Mouse (Mus musculus) adrenal gland, postnatal 14 days (tissue): ENCODE data around the gene Ptprm. TPM values are rescaled to one million over a fixed set of nuclear protein-coding genes. Genes with fewer than 3 reads are reported as not detected.
A peak's percentile ranks its signal among the peaks of the same experiment; 100 is the strongest.

Experiments
- DNase-seq: peaks from one replicate; pipeline ENCODE4 v3.0.0; 2021; ENCODE audit warnings: mixed read lengths
- total RNA-seq: library from RNA; stranded (reverse); gene quantifications from 2 replicates; pipeline ENCODE4 v1.2.3, GENCODE M21; 2021

The Ptprm gene
- total RNA-seq, 1 experiment from 2014 or later: 43.8 TPM

DNA sequence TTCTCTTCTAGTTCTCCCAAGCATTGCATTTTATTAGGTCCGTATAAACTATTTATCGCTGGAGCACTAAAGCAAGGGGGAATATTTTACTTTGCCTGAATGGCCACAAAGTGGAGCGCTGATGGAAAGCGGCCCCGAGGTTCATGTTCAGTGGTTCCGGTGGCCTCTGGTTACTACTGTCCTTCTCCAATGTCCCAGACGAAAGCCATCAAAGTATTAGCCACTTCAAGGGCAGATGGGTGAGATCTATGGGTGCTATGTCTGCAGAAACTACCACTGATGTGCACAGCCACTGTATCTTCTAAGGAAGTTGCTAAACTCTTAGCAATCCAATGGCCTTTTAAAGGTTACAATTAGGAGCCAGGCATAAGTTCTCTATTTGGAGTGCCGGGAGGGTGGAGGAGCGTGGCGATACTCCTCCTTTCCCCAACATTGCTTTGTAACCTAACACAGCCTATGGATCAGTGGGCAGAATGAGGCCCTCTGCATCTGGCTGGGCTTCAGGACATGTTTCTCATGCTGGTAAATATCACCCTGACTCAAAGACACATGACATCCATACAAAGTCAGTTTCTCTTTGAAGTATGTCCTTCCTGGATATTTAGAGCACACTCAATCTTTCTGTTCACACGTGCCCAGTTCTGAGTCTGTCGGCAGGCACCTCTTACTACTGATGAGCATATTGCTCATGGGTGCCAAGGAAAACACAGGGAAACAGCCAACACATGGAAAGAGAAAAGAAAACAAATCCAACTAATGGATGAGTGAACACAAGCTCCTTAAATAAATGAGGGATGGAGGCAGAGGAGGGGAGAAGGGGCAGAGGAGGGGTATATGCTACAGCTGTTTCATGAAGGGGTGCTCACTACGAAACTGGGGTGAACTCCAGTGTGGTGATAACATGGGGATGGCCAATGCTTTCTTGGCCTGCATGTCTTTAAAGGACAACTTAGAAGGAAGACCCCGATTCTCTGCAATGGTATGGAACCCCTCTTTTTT lies 584.6 kb downstream of the Ptprm start:
- DNase-seq: peak; percentile 31

DNA sequence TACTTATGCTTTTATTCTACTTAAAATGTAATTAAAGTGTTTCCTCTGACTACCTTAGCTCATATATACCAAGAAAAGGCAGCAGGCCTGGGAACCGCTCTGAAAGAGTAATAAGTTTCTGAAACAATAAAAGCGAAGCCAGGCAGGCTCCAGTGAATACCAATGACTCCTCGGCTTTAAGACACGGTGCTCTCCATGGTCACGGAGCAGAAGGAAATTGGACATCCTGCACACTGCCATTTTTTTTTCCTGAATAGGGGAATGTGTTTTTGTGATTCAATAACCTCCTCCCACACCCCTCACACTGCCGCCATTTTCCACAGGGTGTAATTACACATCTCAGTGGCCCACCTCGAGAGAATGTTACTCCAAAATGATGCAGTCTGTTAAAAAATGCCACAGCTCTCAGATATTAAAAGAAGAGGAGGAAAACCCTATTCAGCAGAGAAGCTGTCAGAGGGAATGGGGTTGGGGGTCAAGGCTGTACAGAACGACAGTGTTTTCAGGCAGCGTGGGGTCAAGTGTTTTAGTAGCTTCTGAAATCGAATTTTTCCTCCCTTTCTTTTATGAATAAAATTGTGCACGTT lies 585.5 kb downstream of the Ptprm start:
- no peak for DNase-seq

DNA sequence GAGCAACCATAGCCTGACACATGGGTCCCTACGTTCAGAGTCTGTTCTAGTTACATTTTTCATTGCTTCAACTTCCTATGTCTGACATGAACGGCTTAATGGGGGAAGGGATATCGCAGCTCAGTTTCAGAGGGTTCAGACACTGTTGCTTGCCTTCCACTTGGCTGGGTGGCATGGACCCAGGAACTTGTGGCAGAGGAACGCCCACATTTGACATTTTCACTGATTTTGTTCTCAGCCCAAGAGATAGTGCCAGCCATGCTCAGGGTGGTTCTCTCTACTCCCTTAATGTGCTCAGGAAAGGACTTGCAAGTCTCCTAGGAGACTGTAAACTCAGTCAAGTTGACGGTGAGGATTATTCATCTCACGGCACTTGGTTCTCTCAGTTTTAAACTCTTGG lies 588.1 kb downstream of the Ptprm start:
- no peak for DNase-seq

DNA sequence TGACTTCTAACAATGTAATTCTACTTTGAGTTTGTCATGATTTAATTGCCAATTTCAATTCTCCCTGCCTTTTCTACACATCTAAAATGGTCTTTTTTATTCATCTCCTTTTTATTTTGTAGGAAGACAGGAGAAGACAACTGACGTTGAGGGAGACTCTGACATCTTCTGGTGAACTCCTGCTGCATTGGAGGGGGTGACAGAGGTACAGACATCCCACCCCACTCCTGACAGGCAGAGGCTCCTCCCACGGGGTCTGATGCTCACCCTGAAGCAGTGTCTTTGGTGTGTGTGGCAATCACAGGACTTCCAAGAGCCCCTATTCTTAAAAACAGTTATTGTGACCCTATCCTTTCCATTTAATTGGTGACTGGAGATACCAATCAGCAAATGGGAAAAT lies 589.8 kb downstream of the Ptprm start:
- no peak for DNase-seq

DNA sequence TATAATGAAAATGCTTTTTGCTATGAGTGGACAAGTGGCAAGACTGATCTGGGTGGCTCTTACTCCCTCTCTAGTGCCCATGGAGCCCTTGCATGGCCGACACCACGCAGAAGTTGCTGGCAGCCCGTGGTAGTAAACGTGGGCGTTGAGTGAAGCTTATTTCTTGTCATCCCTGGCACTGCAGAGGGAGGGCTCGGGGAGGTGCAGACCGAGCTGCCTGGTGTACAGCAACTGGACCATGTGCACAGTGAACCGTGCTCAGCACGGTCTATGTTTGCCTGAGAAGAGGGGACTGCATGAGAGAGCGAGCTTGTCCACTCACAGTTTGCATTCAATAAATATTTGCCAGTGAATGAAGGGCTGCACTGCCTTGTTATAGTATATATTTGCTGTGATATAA lies 591.5 kb downstream of the Ptprm start:
- no peak for DNase-seq

DNA sequence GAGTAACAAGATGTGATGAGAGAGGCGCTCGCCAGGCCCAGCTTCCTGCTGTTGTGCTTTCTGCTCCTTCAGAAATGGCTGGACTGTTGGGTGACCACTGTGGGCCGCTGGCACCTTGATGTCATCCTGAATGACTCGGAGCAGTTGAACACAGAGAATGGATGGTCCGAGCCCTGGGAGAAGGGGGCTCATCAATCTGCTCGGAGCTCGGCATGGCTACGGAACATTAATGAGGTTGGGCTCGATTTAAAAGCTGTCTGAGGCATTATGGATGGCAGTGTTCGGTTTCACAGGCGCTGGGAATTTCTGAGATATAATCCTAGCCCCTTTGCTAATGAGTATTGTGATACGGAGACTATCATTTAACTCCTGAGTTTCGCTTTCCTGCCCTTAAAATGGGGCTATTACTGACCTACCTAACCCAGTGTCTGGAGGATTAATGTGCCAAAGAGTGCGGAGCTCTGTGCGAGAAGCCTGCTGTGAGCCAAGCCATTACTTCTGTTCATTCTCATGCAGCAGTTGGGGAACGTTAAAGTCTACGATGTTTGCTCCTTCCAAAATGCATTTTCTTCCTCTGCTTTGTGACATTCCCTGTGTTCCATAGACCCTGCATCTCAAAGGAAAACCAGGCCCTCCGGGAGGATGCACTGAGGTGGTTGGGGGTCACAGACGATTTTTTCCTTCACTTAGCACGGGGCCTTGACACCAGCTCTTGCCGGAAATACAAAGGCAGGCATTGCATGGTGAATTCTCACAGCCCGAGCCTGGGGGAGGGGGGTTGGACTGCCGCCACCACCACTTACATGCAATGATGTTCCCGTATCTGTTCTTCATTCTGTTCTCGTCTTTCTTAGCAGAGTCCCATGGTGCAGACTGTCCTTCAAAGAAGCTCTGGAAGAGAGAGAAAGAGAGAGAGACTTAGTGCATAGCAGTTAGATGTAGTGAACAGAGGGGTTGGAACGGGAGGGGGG lies 592.6 kb downstream of the Ptprm start:
- no peak for DNase-seq

DNA sequence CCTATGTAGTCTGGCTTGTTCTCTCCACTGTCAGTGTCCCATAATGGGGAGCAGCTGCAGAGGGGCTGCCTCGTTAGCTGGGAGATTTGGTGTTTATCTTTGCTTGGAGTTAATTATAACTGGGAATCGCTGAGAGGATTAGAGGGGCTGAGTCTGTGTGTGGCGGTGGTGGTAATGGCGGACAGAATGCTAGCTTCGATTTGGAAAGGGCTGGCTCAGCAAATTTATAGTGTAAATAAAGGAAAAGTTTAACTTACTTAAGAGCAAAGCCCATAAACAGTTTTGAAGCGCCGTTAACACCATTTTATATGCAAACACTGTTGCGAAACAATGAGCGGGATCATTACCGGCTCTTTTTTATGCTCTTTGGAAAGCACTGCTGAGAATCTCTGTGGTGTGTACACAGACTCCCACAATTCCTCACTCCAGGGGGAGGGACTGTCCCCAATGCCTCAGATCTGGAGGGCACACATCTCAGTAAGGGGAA lies 597.2 kb downstream of the Ptprm start:
- no peak for DNase-seq

DNA sequence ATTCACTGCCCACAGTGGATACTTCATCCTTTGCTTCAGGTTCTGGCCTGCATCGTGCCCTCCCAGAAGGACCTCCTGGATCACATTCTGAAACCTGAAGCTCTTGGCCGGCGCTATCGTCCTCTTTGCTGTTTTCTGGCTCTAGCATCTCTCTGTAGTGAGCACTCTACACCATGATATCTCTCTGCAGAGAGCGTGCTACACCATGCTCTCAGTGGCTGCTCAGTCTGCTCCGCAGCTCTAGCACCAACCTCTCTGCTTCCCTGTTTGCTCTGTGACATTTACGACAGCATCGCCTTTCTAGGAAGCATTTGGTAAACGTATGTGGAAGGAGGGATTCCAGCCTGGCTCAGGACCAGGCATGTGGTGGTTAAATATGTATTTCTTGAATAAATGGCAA lies 597.8 kb downstream of the Ptprm start:
- no peak for DNase-seq

DNA sequence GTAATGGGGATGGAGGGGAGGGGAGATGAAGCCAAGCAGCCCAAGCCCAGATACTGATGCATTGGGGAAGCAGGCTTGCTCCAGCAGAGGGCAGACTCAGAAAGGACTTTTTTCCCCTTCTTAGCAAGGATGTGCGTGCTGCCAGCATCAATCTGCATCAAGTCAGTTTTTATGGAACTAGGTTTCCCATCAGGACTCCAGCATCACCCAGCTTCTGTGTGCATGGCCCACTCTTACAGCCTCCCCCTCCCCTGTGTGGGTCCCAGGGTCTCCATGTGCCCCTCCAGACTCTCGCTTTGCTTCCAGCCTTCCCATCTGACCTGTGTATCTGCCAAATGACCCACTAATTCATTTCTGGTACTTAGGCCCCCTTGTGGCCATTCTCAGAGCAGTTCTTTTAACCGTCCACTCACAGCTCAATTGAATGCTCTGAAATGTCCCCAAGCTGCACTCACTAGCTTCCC lies 599.0 kb downstream of the Ptprm start:
- peak; percentile 45 for DNase-seq

DNA sequence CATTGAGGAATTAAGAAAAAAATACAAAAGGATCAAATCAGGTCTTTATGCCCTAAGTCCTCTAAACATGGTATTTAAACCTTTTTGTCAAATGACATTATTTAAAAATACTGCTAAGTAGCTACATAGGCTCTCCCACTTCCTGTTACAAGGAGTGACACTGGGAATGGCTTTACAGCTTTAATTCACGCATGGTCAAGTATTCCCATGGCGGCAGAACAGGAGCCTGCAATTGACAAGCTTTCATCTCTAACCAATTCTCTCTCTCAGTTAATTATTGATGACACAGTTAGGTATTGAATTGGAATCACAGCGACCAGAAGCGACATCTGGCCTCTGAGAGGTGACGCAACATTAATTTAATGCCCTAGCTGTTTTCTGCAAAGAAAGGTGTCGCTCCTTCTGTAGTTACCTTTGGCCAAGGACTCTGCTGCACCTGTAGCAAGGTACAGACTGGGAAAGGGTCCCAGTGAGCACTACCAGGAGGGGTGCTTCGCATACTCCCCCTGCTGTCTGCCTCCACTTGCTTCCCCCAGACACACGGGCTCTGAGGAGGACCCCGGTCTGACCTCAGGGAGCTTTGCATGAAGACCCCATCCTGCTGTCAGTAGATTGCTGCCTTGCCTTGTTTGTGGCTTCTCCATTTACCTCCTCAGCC lies 599.9 kb downstream of the Ptprm start:
- DNase-seq: no peak

DNA sequence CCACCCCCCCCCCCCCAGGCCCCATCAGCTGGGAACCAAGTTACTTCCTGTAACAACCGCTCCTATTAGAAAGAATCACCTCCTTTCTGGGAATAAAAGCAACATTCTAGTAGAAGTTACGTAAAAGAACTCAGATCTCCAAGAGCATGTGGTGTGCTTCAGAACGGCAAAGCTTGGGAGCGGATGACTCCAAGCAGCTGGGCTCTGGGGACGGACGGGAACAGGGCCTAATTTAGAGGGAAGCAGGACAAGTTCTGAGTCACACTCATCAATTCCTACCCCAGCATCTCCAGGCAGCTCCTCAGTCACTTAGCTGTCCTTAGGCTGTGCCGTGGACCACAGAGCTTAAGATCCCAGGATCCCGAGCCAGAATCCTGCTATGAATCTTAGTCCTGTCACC lies 602.5 kb downstream of the Ptprm start:
- DNase-seq: no peak

DNA sequence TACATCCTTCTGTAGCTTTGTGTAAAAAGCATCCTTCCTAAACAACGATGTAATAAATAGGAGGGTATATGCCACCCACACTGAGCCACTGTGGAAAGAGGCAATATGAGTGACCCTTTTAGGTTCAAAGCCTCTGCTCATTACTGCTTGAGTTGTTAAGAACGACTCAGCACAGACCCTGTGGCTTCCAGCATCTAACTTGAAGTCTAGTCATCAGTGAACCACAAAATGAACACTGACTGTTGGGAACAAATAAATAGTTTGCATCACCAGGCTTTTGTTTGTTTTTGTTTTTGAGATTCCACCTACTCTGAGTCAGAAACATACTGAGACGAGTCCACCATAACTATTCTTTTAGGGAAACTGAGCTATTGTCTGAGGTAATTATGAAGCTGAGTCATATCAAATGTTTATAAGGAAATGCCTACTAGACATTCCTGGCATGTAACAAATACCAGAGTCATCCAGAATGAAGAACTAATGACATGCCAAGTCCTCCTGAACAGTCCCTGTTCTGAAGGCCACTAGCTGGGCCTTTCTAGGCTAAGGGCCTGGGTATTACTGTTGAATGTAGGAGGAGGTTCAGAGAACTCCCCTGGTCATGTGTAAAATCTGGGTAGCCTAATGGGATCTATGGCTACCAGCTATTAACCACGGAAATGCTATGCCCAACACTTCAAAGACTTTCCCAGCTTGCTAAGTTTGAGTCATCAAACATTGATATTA lies 603.6 kb downstream of the Ptprm start:
- no peak for DNase-seq

DNA sequence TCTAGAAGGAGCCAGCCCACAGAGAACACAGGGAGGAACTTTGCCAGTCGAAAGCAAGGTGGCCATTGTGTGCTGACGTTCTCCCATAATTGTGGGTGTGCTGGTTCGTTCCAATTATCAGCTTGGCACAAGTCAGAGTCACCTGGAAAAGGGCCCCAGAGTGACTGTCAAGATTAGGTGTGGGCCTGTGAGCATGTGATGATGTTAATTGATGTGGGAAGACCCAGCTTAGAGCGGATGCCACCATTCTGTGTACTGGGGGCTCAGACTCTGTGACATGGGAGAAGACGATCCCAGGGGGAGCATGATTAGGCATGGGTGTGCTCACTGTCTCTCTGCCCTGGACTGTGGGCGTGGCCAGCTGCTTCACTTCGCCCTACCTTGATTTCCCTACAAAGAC lies 604.3 kb downstream of the Ptprm start:
- DNase-seq: no peak

DNA sequence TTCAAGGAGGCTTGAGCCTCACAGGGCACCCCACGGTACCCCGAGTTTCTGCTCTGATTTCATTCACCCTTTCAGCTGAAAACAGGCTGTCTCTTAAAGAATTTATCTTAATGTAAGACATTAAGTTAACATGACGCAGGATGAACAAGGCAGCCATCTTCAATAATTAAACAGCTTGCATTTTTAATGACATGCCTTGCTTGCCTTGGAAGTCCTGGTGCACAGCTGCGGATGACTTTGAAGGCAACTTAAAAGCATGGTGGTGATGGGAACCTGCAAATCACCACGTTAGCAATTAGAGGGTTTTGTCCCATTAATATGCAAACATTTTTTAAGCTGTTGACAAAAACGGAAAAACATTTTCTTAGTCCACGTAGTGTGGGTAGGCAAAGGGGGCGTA lies 607.8 kb downstream of the Ptprm start:
- DNase-seq: no peak

DNA sequence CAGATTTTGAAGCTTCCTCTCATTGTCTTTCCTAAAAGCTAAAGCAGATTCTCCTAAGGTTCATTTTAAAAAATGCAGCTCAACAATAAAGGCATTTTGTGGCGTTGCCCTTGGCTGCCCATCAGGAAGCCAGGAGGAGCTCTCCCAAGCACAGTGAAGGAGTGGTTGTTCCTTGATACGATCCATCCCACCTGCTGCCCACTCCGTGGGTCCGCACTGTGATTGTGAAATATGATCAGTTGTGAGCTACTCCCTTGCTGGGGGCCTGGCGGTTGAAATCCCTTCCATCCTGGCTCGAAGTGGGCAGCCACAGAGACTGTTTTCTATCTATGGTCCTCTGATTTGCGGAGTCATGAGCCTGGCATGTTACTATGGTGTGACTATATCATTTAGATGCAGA lies 610.9 kb downstream of the Ptprm start:
- DNase-seq: no peak

DNA sequence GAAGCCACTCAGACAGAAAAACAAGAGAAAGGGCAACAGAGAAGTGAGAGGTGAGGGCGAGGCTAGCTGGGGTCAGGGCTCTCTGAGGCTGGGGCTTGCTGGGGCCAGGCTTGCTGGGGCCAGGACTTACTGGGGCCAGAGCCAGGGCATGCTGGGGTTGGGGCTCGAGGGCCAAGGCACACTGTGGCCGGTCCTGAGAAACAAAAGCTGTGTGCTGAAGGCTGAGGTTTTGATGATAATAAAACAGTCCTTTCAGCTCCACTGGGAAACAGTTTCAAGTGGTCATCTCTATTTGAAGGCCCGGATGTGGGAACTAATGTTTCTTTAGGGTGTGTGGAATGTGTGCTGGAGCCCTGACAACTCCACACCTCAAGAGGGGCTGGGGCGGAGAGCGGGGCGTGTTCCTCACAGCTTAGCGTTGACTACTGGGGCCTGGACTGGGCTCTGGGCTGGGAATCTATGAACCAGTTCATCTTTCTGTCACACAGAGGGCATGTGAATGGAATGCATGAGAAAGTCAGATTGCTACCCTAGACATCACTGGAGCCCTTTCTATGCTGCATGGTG lies 615.4 kb downstream of the Ptprm start:
- no peak for DNase-seq

DNA sequence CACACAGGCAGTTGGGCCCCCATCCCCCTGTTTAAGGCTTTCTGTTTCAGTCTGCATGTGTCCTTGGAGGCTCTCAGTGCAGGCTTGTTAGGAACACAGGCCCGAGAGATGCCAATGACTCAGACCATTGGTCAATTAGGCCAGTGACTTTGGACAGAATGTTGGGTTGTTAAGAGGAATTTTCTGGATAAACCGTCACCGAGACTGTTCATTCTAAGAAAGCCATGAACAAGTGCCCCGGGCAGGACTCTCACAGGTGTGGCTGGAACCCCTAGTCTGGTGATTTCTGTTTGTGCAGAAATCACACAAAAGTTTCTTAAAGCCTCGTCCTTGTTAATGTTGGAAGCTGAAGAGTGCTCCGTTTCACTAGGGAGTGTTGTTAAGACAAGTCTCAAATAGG lies 615.9 kb downstream of the Ptprm start:
- DNase-seq: peak; percentile 19

DNA sequence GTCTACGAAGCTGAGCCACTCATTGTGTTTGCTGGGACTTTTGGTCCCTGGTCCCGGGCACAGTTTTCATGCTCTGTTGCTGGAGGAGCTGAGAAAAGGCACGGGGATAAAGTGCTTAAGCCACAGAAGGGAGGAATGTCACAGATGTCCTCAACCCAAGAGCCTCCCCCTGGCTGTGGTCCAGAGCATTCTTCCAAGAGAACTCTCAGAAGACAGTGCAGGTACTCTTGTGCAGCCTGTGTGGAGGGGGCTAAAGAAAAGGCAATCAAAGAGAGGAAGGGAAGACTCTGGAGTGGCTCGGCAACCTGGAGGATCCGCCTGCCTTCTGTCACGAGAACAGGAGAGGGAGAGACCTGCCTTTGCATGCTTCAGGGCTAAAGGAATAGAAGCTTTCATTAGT lies 617.8 kb downstream of the Ptprm start:
- DNase-seq: no peak

DNA sequence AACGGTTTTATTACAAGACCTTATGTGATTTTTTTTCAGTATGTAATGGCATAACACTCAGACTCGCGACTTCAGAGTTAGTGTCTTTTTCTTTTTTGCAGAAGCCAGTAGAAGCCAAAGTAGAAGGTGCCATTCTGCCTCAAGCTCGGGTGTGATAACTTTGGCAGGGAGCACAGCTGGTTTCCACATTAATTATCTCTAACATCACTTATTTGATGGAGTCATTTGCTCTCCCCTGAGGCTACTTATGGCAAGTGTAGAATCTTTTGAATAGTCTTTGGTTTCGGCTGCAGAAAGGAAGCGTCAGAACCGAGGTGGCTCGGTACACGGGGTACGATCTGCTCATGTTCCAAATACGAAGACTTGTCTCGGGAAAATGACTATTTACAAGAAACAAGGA lies 620.7 kb downstream of the Ptprm start:
- no peak for DNase-seq

DNA sequence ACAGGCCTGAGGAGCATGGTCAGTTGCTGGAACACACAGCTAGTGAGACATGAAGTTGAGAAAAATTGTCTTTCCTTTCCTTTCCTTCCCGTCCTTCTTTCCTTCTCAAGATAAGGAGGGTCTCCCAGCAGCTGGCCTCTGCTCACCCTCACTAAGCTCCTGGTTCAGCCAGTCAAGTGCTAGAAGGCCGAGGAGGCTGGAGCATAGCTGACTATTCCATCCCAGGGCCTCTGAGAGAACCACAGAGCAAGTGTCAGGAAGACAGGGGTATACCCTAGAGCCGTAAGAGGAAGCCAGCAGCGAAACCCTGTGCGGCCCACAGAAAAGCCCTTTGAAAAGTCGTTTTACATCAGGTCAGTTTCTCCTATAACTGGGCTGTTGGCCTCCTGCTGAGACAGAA lies 624.3 kb downstream of the Ptprm start:
- no peak for DNase-seq

DNA sequence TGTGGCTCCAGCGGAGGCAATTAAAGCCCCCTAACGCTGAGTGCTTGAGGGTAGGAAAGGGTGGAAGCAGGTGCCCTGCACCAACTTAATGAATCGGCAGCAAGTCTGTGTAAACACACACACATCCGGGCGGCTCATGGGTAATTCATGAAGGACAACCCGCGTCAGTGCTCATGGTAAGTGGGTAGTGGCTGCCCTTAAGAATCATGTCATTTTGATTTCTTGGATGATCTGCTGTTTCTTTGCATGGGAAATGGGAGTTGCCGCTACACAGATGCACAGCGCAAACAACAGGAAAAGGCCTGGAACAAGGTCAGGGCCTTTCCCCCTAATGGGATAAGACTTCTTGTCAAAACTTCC lies 633.3 kb downstream of the Ptprm start:
- DNase-seq: peak; percentile 7
